Comparison of ENCODE assay signal across 8 mouse cellular contexts in the genomic region with DNA sequence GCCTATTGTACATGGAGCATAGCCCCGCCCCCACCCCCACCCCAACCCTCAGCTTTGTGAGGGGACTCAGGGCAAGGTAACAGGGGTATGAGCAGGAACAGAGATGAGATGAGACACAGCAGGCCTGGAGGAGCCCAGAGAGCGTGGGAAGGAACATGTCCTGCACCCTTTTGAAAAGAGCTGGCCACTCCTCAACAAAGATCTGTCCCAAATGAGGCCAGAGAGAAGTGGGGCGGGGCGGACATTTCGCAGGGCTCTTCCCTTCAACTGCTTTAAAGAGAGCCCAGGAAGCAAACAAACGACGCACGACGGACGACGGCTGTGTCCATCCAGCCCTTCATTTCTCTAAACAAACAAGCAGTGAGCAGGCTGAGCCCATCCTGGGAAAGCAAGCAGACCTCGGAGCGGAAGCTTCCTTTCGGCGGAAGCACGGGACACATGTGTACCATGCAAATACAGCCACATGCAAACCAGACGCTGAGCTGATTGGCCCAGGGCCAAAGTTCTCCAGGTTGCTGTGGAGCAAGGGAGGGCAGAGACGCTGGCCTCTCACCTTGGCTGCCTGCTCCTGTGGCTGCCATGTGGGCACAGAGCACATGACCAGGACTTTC. TPM values are rescaled to one million over a fixed set of nuclear protein-coding genes. Genes with fewer than 3 reads are reported as not detected.
DNase-seq lines count a peak whose midpoint lies in the region; ATAC-seq and TF ChIP-seq lines count a peak whose summit lies in the region.

No protein-coding gene starts in this region.

- no peaks in the 10 kb centered on the region for H3K27me3 ChIP-seq in intestine, postnatal 0 days (replicated peaks; ENCODE audit: control insufficient read depth, insufficient read depth, low read length)
- no peaks in the 10 kb centered on the region for H3K27me3 ChIP-seq in liver, embryonic 14.5 days (ENCODE audit: control insufficient read depth, insufficient read depth, low read length)
- no peaks in the 10 kb centered on the region for H3K27me3 ChIP-seq in neural tube, embryonic 14.5 days (ENCODE audit: control insufficient read depth, insufficient read depth, low read length)

- peak; percentile 50 for ATAC-seq in granulocyte monocyte progenitor cell, adult 5-6 weeks (replicated peaks; ENCODE audit: poor library complexity, severe bottlenecking)
- ATAC-seq in intestine, postnatal 0 days = peak; percentile 93
- ATAC-seq in liver, embryonic 14.5 days (ENCODE audit: insufficient read depth) = peak; percentile 68
- ATAC-seq in neural tube, embryonic 14.5 days (ENCODE audit: low read depth) = peak; percentile 24; the same call in 1 of the 2 replicates

- no peaks in the 10 kb centered on the region for H3K9me3 ChIP-seq in intestine, postnatal 0 days (ENCODE audit: control insufficient read depth)
- no peaks in the 10 kb centered on the region for H3K9me3 ChIP-seq in liver, embryonic 14.5 days (ENCODE audit: control insufficient read depth, low read length)
- H3K9me3 ChIP-seq in neural tube, embryonic 14.5 days (ENCODE audit: control insufficient read depth, low read length) = no peaks in the 10 kb centered on the region

- WGBS in intestine, postnatal 0 days = 8% methylated on average over 18 of the region's 18 CpGs
- WGBS in liver, embryonic 14.5 days (ENCODE audit: insufficient replicate concordance) = 26% methylated on average over 18 of the region's 18 CpGs
- WGBS in neural tube, embryonic 14.5 days = 23% methylated on average over 18 of the region's 18 CpGs

- H3K4me2 ChIP-seq in intestine, postnatal 0 days (replicated peaks; ENCODE audit: low read depth) = peak overlapping the region; percentile 56
- no peak overlapping the region for H3K4me2 ChIP-seq in liver, embryonic 14.5 days (ENCODE audit: low read depth)
- H3K4me2 ChIP-seq in neural tube, embryonic 14.5 days (ENCODE audit: low read depth, low read length) = no peak overlapping the region; the same call in 1 of the 2 replicates

- no peak for TF ChIP-seq EP300 in liver, embryonic 14.5 days (IDR thresholded peaks at IDR 0.05; ENCODE audit: low read depth)

- no peaks in the 10 kb centered on the region for H3K36me3 ChIP-seq in intestine, postnatal 0 days (ENCODE audit: control insufficient read depth, insufficient read depth)
- no peaks in the 10 kb centered on the region for H3K36me3 ChIP-seq in liver, embryonic 14.5 days (replicated peaks; ENCODE audit: control insufficient read depth, insufficient read depth, low read depth)
- no peaks in the 10 kb centered on the region for H3K36me3 ChIP-seq in neural tube, embryonic 14.5 days (ENCODE audit: control insufficient read depth, insufficient read depth, low read length)

- intact Hi-C loops in left cerebral cortex, postnatal 14 days (cut with DNase I) = no loop called here

- H3K4me3 ChIP-seq in intestine, postnatal 0 days (ENCODE audit: low read depth, low read length) = peak overlapping the region; percentile 5; the same call in 1 of the 2 replicates
- no peak overlapping the region; a peak in 1 of 4 replicates for H3K4me3 ChIP-seq in liver, embryonic 14.5 days (ENCODE audit: insufficient read depth in 1 of 2, low read depth in 2 of 2, low read length in 2 of 2)
- no peak overlapping the region for H3K4me3 ChIP-seq in neural tube, embryonic 14.5 days (ENCODE audit: low read depth, low read length)

- DNase-seq in urinary bladder, adult 18-20 months (ENCODE audit: low spot score in 2 of 2) = peak; percentile 50 to 55
- no peak for DNase-seq in urinary bladder, postnatal 10 days (ENCODE audit: low spot score)
- DNase-seq in liver, embryonic 14.5 days (ENCODE audit: low read depth in 3 of 3, low spot score in 3 of 3) = peak in 2 of 3 experiments; percentile 20 to 25
- DNase-seq in layer of hippocampus, adult 11-12 months (ENCODE audit: low spot score) = no peak
- DNase-seq in left cerebral cortex, postnatal 14 days (ENCODE audit: low spot score in 2 of 2) = no peak

- H3K9ac ChIP-seq in intestine, postnatal 0 days (ENCODE audit: low read depth, low read length) = 0 out of 2 replicates have a peak overlapping the region, but pooled peaks have one; percentile 2
- H3K9ac ChIP-seq in liver, embryonic 14.5 days (replicated peaks) = no peak overlapping the region
- no peak overlapping the region for H3K9ac ChIP-seq in neural tube, embryonic 14.5 days (replicated peaks; ENCODE audit: low read depth, low read length)

- H3K4me1 ChIP-seq in intestine, postnatal 0 days (replicated peaks; ENCODE audit: control insufficient read depth, insufficient read depth, low read length) = peaks cover 8% of the 10 kb centered on the region; the same call in 1 of the 2 replicates
- H3K4me1 ChIP-seq in liver, embryonic 14.5 days (replicated peaks; ENCODE audit: control insufficient read depth in 2 of 2, insufficient read depth in 2 of 2, low read length in 1 of 2) = peaks cover 0 to 5% of the 10 kb centered on the region in 2 experiments; a peak in 2 of 4 replicates
- peaks cover 5% of the 10 kb centered on the region; the same call in 1 of the 2 replicates for H3K4me1 ChIP-seq in neural tube, embryonic 14.5 days (ENCODE audit: control insufficient read depth, insufficient read depth, low read length)

- peak overlapping the region; percentile 52; the same call in 1 of the 2 replicates for H3K27ac ChIP-seq in intestine, postnatal 0 days (ENCODE audit: low read depth, low read length)
- H3K27ac ChIP-seq in liver, embryonic 14.5 days = no peak overlapping the region
- no peak overlapping the region for H3K27ac ChIP-seq in neural tube, embryonic 14.5 days (ENCODE audit: low read depth, low read length)

- no peak for TF ChIP-seq CTCF in intestine, postnatal 0 days (IDR thresholded peaks at IDR 0.05; ENCODE audit: low read depth)
- TF ChIP-seq CTCF in liver, embryonic 14.5 days (IDR thresholded peaks at IDR 0.05; ENCODE audit: low read depth) = no peak

RNA-seq across cellular contexts. Expression of gene Grk3, which starts 8.7 kb away (rescaled TPM):
- total RNA-seq in granulocyte monocyte progenitor cell, adult 5-6 weeks (2014; fragmentation: Nextera tagmentation) = 30.8 and 39.1 TPM in 2 replicates
- total RNA-seq in granulocyte monocyte progenitor cell, adult 5-6 weeks (2017) = 21.3 and 22.5 TPM in 2 replicates
- 2.9 and 4.4 TPM in 2 replicates for polyA plus RNA-seq in intestine, postnatal 0 days (2015; fragmentation: Nextera tagmentation; extraction: Ambion mirVana)
- polyA plus RNA-seq in liver, embryonic 14.5 days (2012; rRNA removed) = 1.7 and 2.0 TPM in 2 replicates
- 0.73 and 1.4 TPM in 2 replicates for polyA plus RNA-seq in liver, embryonic 14.5 days (2014; fragmentation: Nextera tagmentation; extraction: Ambion mirVana)
- 17.4 and 26.6 TPM in 2 replicates for polyA plus RNA-seq in neural tube, embryonic 14.5 days (2014; fragmentation: Nextera tagmentation; extraction: Ambion mirVana)
- 10 to 100 TPM; 59.1 to 59.7 TPM for total RNA-seq in left cerebral cortex, postnatal 14 days (2021)

RNA-seq across cellular contexts. Expression of gene Crybb2, which starts 45.7 kb away (rescaled TPM):
- not detected in 2 replicates for total RNA-seq in granulocyte monocyte progenitor cell, adult 5-6 weeks (2014; fragmentation: Nextera tagmentation)
- not detected in 2 replicates for total RNA-seq in granulocyte monocyte progenitor cell, adult 5-6 weeks (2017)
- not detected in 2 replicates for polyA plus RNA-seq in intestine, postnatal 0 days (2015; fragmentation: Nextera tagmentation; extraction: Ambion mirVana)
- not detected in 2 replicates for polyA plus RNA-seq in liver, embryonic 14.5 days (2012; rRNA removed)
- not detected in 2 replicates for polyA plus RNA-seq in liver, embryonic 14.5 days (2014; fragmentation: Nextera tagmentation; extraction: Ambion mirVana)
- polyA plus RNA-seq in neural tube, embryonic 14.5 days (2014; fragmentation: Nextera tagmentation; extraction: Ambion mirVana) = not detected in 2 replicates
- not detected for total RNA-seq in left cerebral cortex, postnatal 14 days (2021)

RNA-seq across cellular contexts. Expression of gene Crybb3, which starts 57.1 kb away (rescaled TPM):
- not detected in 2 replicates for total RNA-seq in granulocyte monocyte progenitor cell, adult 5-6 weeks (2014; fragmentation: Nextera tagmentation)
- total RNA-seq in granulocyte monocyte progenitor cell, adult 5-6 weeks (2017) = not detected in 2 replicates
- 0.93 and 1.2 TPM in 2 replicates for polyA plus RNA-seq in intestine, postnatal 0 days (2015; fragmentation: Nextera tagmentation; extraction: Ambion mirVana)
- 0.06 and 0.09 TPM in 2 replicates for polyA plus RNA-seq in liver, embryonic 14.5 days (2012; rRNA removed)
- not detected in 2 replicates for polyA plus RNA-seq in liver, embryonic 14.5 days (2014; fragmentation: Nextera tagmentation; extraction: Ambion mirVana)
- 0.82 and 0.91 TPM in 2 replicates for polyA plus RNA-seq in neural tube, embryonic 14.5 days (2014; fragmentation: Nextera tagmentation; extraction: Ambion mirVana)
- 1 to 10 TPM; 3.4 to 4.2 TPM for total RNA-seq in left cerebral cortex, postnatal 14 days (2021)

Comparison
In these comparisons a context has a peak if more than half of its experiments do, and no peak if none do; other contexts are left out.
1. DNase-seq: peak in urinary bladder, adult 18-20 months (2 of 2) and liver, embryonic 14.5 days (2 of 3); none in urinary bladder, postnatal 10 days (single experiment), layer of hippocampus, adult 11-12 months (single experiment) and left cerebral cortex, postnatal 14 days (0 of 2).
2. ATAC-seq: peak in every context shown above with its lines; median percentile 93 in intestine, postnatal 0 days; 68 in liver, embryonic 14.5 days; 50 in granulocyte monocyte progenitor cell, adult 5-6 weeks; 24 in neural tube, embryonic 14.5 days.